Mouse (Mus musculus) right cerebral cortex, postnatal 10 days (tissue): ENCODE measurements around the gene Marveld1.
A peak's percentile ranks its signal among the peaks of the same experiment; 100 is the strongest.

ENCODE experiments used
- DNase-seq, 2 experiments: peaks; one replicate each; pipeline ENCODE4 v3.0.0; 2021; ENCODE audit warnings: low spot score in 2 of 2

Marveld1 gene

GRCm38 (mm10) chr19:42170025-42170969, 23.1 kb downstream of the Marveld1 start:
- peak; percentile 96 for DNase-seq

DNA sequence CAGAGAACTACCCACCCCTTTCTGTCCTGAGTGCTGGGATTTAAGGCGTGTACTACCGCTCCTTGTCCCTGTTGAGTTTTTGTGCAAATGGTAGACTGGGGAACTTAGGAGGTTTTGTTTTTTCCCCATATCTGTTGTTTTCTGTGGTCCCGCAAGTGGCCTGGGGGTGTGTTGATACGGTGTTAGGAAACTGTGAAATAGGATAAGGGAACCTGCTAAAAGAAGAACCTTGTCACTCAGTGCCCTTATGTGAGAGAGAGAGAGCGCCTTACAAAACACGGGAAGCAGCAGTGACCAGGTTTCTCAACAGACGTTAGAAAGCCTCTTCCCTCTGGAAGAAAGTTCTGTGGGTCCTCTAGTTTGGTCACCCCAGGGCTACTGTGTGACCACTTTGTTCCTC, 29.6 kb downstream of the Marveld1 start:
- DNase-seq, result no peak

DNA sequence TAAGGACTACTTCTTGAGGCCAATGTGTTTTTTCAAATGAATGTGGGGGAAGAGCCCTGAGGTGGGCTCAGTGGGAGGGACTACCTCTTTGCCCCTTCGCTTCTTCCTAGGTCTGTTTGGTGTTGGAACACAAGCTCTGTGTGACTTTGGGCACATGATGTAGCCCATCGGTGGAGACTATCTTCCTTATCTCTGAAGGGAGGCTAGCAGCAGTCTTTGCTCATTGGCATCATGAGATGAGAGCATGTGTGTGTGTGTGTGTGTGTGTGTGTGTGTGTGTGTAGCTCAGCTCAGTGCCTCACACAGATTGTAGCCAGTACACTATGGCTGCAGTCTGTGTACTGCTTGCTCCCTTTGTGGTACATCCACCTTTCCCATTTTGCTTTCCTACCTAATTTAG, 30.3 kb downstream of the Marveld1 start:
- DNase-seq, result no peak

GRCm38 (mm10) chr19:42179356-42179755, 32.2 kb downstream of the Marveld1 start:
- no peak for DNase-seq

DNA sequence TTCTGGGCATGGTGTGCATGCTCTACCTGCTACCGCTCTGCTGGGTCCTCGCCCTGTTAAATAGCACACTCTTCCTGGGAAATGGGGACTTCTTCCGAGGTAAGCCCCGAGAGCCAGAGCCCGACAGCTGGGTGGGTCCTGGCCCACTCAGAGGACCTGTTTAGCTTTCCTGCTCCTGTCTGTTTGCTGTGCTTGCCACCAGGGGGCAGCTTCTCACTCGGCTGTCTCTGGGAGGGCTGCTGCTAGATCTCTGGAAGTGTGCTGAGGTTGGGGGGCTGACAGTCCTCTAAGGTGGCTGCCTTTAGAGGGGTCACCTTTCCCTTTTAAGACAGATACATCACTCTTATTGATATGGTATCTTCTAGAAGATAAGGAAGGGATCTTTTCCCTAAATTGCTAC, 35.5 kb downstream of the Marveld1 start:
- DNase-seq, result no peak

DNA sequence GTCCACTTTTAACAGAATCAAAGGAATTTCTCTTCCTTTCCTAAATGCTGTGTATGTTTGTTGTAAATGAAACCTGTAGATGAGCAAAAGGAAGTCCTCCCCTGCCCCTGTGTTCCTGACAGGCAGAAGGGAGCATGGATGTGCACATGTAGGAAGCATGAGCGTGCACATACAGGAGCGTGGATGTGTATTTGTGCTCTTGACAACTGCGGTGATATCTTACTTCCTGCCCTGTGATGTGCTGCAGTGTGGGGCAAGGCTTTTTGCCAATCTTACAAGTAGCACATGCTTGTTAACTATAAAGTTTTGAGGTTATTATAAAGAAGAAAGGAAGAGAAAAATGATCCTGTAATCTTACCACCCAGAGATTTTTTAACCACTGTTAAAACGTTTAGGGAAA, 42.5 kb downstream of the Marveld1 start:
- DNase-seq, result no peak

- DNase-seq, result no peak
Observed at GRCm38 (mm10) chr19:42190494-42190893, 43.3 kb downstream of the Marveld1 start.

GRCm38 (mm10) chr19:42193311-42193710, 46.1 kb downstream of the Marveld1 start:
- peak; percentile 64 to 71 for DNase-seq

DNA sequence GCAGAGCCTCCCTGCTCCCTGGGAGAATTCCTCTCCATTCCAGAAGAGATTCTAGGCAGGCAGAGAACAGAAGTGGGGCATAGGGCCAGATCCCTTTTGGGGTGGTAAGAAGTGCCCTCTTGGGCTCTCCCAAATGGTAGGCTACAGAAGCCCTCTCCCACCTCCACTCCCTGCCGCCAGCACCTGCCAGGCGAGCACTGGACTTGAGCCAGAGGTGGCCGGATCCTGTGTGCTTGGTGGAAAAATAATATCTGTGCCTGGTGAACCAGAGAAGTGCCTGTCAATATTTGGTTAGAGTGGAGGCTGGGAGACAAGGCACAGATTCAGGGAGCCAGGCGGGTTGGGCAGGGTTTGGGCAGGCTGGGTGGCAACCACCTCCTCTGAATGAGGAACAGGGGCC, 49.2 kb downstream of the Marveld1 start:
- DNase-seq, result no peak

- peak in 1 of 2 experiments; percentile 42 for DNase-seq
Observed at GRCm38 (mm10) chr19:42197066-42197465, 49.9 kb downstream of the Marveld1 start.

- peak in 1 of 2 experiments; percentile 35 for DNase-seq
Observed at GRCm38 (mm10) chr19:42198026-42198425, 50.8 kb downstream of the Marveld1 start.
